Comparison of ENCODE assay signal across 9 mouse cellular contexts in the genomic region with DNA sequence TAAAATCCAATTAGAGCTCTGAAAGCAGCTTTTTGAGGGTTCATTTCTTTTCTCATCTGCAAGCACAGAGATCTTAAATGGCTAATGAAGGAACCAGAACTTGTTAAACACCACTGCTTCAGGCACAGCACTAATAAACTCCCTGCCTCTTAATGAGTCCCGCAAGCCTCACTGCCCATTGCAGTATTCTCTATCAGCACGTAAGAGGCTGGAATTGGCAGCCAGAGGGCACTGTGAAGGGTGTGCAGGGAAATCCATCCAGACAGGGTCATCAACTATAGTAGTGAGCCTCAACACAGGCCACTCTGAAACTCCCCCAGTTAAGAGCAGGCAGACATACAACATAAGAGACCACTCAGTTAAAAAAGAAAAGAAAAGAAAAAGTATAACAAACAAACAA. TPM values are rescaled to one million over a fixed set of nuclear protein-coding genes. Genes with fewer than 3 reads are reported as not detected.
A peak's percentile ranks its signal among the peaks of the same experiment; 100 is the strongest.
DNase-seq lines count a peak whose midpoint lies in the region; ATAC-seq and TF ChIP-seq lines count a peak whose summit lies in the region.
"Had no signal": no experiment of that assay in that cellular context is flagged by ENCODE, and none has a peak within 500 bp of the region (broad histone marks: within the 10 kb centered on the region; RNA-seq: fewer than 3 reads in every experiment).

No protein-coding gene starts in this region.

- no peak overlapping the region for H3K4me3 ChIP-seq in embryonic facial prominence, embryonic 11.5 days (ENCODE audit: low read depth, low read length)
- H3K4me3 ChIP-seq in embryonic facial prominence, embryonic 10.5 days = no peak overlapping the region
- no peak overlapping the region; the same call in 1 of the 2 replicates for H3K4me3 ChIP-seq in limb, embryonic 14.5 days (replicated peaks; ENCODE audit: low read length)

- H3K9me3 ChIP-seq in embryonic facial prominence, embryonic 11.5 days (replicated peaks; ENCODE audit: control insufficient read depth, low read length) = no peaks in the 10 kb centered on the region
- H3K9me3 ChIP-seq in embryonic facial prominence, embryonic 10.5 days = no peaks in the 10 kb centered on the region
- no peaks in the 10 kb centered on the region for H3K9me3 ChIP-seq in limb, embryonic 14.5 days (ENCODE audit: control insufficient read depth, low read length)
- H3K9me3 ChIP-seq: heart, embryonic 15.5 days had no signal

- no peak for ATAC-seq in embryonic facial prominence, embryonic 11.5 days (replicated peaks; ENCODE audit: insufficient number of reproducible peaks, low FRiP score, low TSS enrichment, low read depth)
- no peak for ATAC-seq in limb, embryonic 14.5 days (ENCODE audit: low FRiP score, low read depth)

- no peak for TF ChIP-seq POLR2A in limb, embryonic 14.5 days (IDR thresholded peaks at IDR 0.05; ENCODE audit: borderline replicate concordance, extremely low read depth, insufficient read depth, insufficient read length)

- H3K9ac ChIP-seq in embryonic facial prominence, embryonic 11.5 days (replicated peaks; ENCODE audit: low read length) = no peak overlapping the region
- no peak overlapping the region for H3K9ac ChIP-seq in limb, embryonic 14.5 days (ENCODE audit: low read depth, low read length, severe bottlenecking)
- H3K9ac ChIP-seq: heart, embryonic 15.5 days had no signal

- no peaks in the 10 kb centered on the region for H3K4me1 ChIP-seq in embryonic facial prominence, embryonic 11.5 days (ENCODE audit: control insufficient read depth, insufficient read depth, low read length)
- peaks cover 29% of the 10 kb centered on the region for H3K4me1 ChIP-seq in embryonic facial prominence, embryonic 10.5 days
- peaks cover 13% of the 10 kb centered on the region for H3K4me1 ChIP-seq in limb, embryonic 14.5 days (ENCODE audit: control insufficient read depth, insufficient read depth, low read length)

- H3K4me2 ChIP-seq in embryonic facial prominence, embryonic 11.5 days (ENCODE audit: low read depth, low read length) = no peak overlapping the region
- peak overlapping the region; percentile 15; the same call in 1 of the 2 replicates for H3K4me2 ChIP-seq in limb, embryonic 14.5 days (replicated peaks; ENCODE audit: low read depth, low read length, severe bottlenecking)

- DNase-seq in embryonic facial prominence, embryonic 11.5 days (ENCODE audit: low spot score) = peak; percentile 46
- no peak for DNase-seq in embryonic facial prominence, embryonic 10.5 days (ENCODE audit: low spot score)
- peak; percentile 64 for DNase-seq in 416B (ENCODE audit: low read depth)
- DNase-seq in embryo, embryonic 11 days = peak; percentile 59
- no peak for DNase-seq in limb, embryonic 14.5 days (ENCODE audit: low spot score)
- peak; percentile 39 for DNase-seq in splenic B cell, adult 2 months (ENCODE audit: low read depth, low spot score)
- DNase-seq in left cerebral cortex, postnatal 25 days (ENCODE audit: low spot score in 2 of 2) = no peak
- no peak for DNase-seq in layer of hippocampus, postnatal 10 days (ENCODE audit: low spot score in 2 of 2)

- intact Hi-C loops in left cerebral cortex, postnatal 25 days (cut with DNase I) = loop anchor here (2.0 kb wide), 1 partner anchor 20 kb away; no protein-coding TSS in a partner anchor

- WGBS in embryonic facial prominence, embryonic 11.5 days = 19% methylated on average over 2 of the region's 2 CpGs
- 13% methylated on average over 2 of the region's 2 CpGs for WGBS in embryonic facial prominence, embryonic 10.5 days
- WGBS in limb, embryonic 14.5 days = 16% methylated on average over 2 of the region's 2 CpGs

- no peaks in the 10 kb centered on the region for H3K27me3 ChIP-seq in embryonic facial prominence, embryonic 11.5 days (ENCODE audit: control insufficient read depth, insufficient read depth, low read length)
- H3K27me3 ChIP-seq in embryonic facial prominence, embryonic 10.5 days (replicated peaks; ENCODE audit: low read depth, poor library complexity, severe bottlenecking) = peaks cover 27% of the 10 kb centered on the region
- H3K27me3 ChIP-seq in limb, embryonic 14.5 days (ENCODE audit: control insufficient read depth, insufficient read depth, low read length) = no peaks in the 10 kb centered on the region
- H3K27me3 ChIP-seq in splenic B cell, adult 2 months (ENCODE audit: control insufficient read depth, insufficient read depth, low read length, poor library complexity, severe bottlenecking) = no peaks in the 10 kb centered on the region; the same call in 1 of the 2 replicates
- H3K27me3 ChIP-seq: heart, embryonic 15.5 days had no signal

- H3K27ac ChIP-seq in embryonic facial prominence, embryonic 11.5 days (replicated peaks; ENCODE audit: low read depth, low read length) = no peak overlapping the region
- no peak overlapping the region for H3K27ac ChIP-seq in embryonic facial prominence, embryonic 10.5 days (replicated peaks)
- no peak overlapping the region for H3K27ac ChIP-seq in limb, embryonic 14.5 days (replicated peaks; ENCODE audit: low read depth, low read length)
- H3K27ac ChIP-seq: heart, embryonic 15.5 days had no signal

- no peaks in the 10 kb centered on the region for H3K36me3 ChIP-seq in embryonic facial prominence, embryonic 11.5 days (replicated peaks; ENCODE audit: control insufficient read depth, insufficient read depth, low read depth, low read length)
- H3K36me3 ChIP-seq in embryonic facial prominence, embryonic 10.5 days (replicated peaks) = peaks cover 3% of the 10 kb centered on the region; the same call in 1 of the 2 replicates
- no peaks in the 10 kb centered on the region for H3K36me3 ChIP-seq in limb, embryonic 14.5 days (ENCODE audit: control insufficient read depth, insufficient read depth, low read length)
- H3K36me3 ChIP-seq in splenic B cell, adult 2 months (ENCODE audit: control insufficient read depth, insufficient read depth, low read length, poor library complexity, severe bottlenecking) = no peaks in the 10 kb centered on the region
- H3K36me3 ChIP-seq: heart, embryonic 15.5 days had no signal

RNA-seq across cellular contexts. Expression of a gene that starts 1.7 kb away (rescaled TPM):
- polyA plus RNA-seq in embryonic facial prominence, embryonic 11.5 days (2014; fragmentation: Nextera tagmentation; extraction: Ambion mirVana) = 18.4 and 20.1 TPM in 2 replicates
- polyA plus RNA-seq in embryonic facial prominence, embryonic 10.5 days (2016; fragmentation: Nextera tagmentation; extraction: Ambion mirVana) = 17.6 and 18.7 TPM in 2 replicates
- polyA plus RNA-seq in limb, embryonic 14.5 days (2012; rRNA removed) = 7.7 and 8.2 TPM in 2 replicates
- 10.8 and 11.8 TPM in 2 replicates for polyA plus RNA-seq in limb, embryonic 14.5 days (2014; fragmentation: Nextera tagmentation; extraction: Ambion mirVana)
- 10 to 100 TPM; 29.2 to 36.0 TPM for total RNA-seq in left cerebral cortex, postnatal 25 days (2021)
- 10 to 100 TPM; 28.4 to 30.7 TPM for total RNA-seq in layer of hippocampus, postnatal 10 days (2021)

RNA-seq across cellular contexts. Expression of a gene that starts 34.5 kb away (rescaled TPM):
- polyA plus RNA-seq in embryonic facial prominence, embryonic 11.5 days (2014; fragmentation: Nextera tagmentation; extraction: Ambion mirVana) = 17.5 and 19.8 TPM in 2 replicates
- 46.5 and 46.7 TPM in 2 replicates for polyA plus RNA-seq in embryonic facial prominence, embryonic 10.5 days (2016; fragmentation: Nextera tagmentation; extraction: Ambion mirVana)
- polyA plus RNA-seq in limb, embryonic 14.5 days (2012; rRNA removed) = 59.3 and 80.2 TPM in 2 replicates
- 20.4 and 22.1 TPM in 2 replicates for polyA plus RNA-seq in limb, embryonic 14.5 days (2014; fragmentation: Nextera tagmentation; extraction: Ambion mirVana)
- total RNA-seq in left cerebral cortex, postnatal 25 days (2021) = 10 to 100 TPM; 59.6 to 65.5 TPM
- 10 to 100 TPM; 66.7 to 66.8 TPM for total RNA-seq in layer of hippocampus, postnatal 10 days (2021)

Comparison
In these comparisons a context has a peak if more than half of its experiments do, and no peak if none do; other contexts are left out.
1. DNase-seq: peak in embryonic facial prominence, embryonic 11.5 days (single experiment), 416B (single experiment), embryo, embryonic 11 days (single experiment) and splenic B cell, adult 2 months (single experiment); none in embryonic facial prominence, embryonic 10.5 days (single experiment), limb, embryonic 14.5 days (single experiment), left cerebral cortex, postnatal 25 days (0 of 2) and layer of hippocampus, postnatal 10 days (0 of 2).